Mouse (Mus musculus): ENCODE measurements at regions not wholly inside any gene's neighbourhood (a gene's known extent, or its start where the extent isn't known, plus 50 kb on each side); places are given as distances from the start of the nearest gene placed in this dataset.
A peak's percentile ranks its signal among the peaks of the same experiment; 100 is the strongest.

GRCm38 (mm10) chr7:70643055-70643454 lies 276.5 kb upstream of the Nr2f2 start:
- no peak for DNase-seq

GRCm38 (mm10) chr7:70641217-70641616 lies 274.7 kb upstream of the Nr2f2 start:
- no peak for DNase-seq

GRCm38 (mm10) chr7:70640574-70640973 lies 274.0 kb upstream of the Nr2f2 start:
- no peak for DNase-seq

- DNase-seq, result no peak
Measured at GRCm38 (mm10) chr7:70638161-70638560, 271.6 kb upstream of the Nr2f2 start.

- no peak for DNase-seq
Measured at GRCm38 (mm10) chr7:70634016-70634415, 267.5 kb upstream of the Nr2f2 start.

- DNase-seq, result no peak
Measured at GRCm38 (mm10) chr7:70633577-70633976, 267.0 kb upstream of the Nr2f2 start.

- DNase-seq, result no peak
Measured at GRCm38 (mm10) chr7:70625643-70626231, 259.2 kb upstream of the Nr2f2 start.

GRCm38 (mm10) chr7:70624727-70625642 lies 258.4 kb upstream of the Nr2f2 start:
- peak; percentile 54 for DNase-seq

- peak; percentile 34 for DNase-seq
Measured at GRCm38 (mm10) chr7:70624031-70624726, 257.6 kb upstream of the Nr2f2 start.

- no peak for DNase-seq
Measured at GRCm38 (mm10) chr7:70619400-70619799, 252.9 kb upstream of the Nr2f2 start.

GRCm38 (mm10) chr7:70618270-70618669 lies 251.7 kb upstream of the Nr2f2 start:
- no peak for DNase-seq

GRCm38 (mm10) chr7:70606511-70606910 lies 240.0 kb upstream of the Nr2f2 start:
- DNase-seq, result peak; percentile 78

- no peak for DNase-seq
Measured at GRCm38 (mm10) chr7:70604471-70605174, 238.1 kb upstream of the Nr2f2 start.

- DNase-seq, result no peak
Measured at GRCm38 (mm10) chr7:70593027-70593426, 226.5 kb upstream of the Nr2f2 start.

GRCm38 (mm10) chr7:70591361-70592256 lies 225.1 kb upstream of the Nr2f2 start:
- no peak for DNase-seq

- no peak for DNase-seq
Measured at GRCm38 (mm10) chr7:70589713-70590112, 223.2 kb upstream of the Nr2f2 start.

- DNase-seq, result no peak
Measured at GRCm38 (mm10) chr7:70588061-70588460, 221.5 kb upstream of the Nr2f2 start.

GRCm38 (mm10) chr7:70584480-70584879 lies 217.9 kb upstream of the Nr2f2 start:
- no peak for DNase-seq

- DNase-seq, result peak; percentile 28
Measured at GRCm38 (mm10) chr7:70576112-70576910, 209.8 kb upstream of the Nr2f2 start.

- DNase-seq, result peak; percentile 59
Measured at GRCm38 (mm10) chr7:70575614-70576013, 209.1 kb upstream of the Nr2f2 start.

GRCm38 (mm10) chr7:70574194-70574593 lies 207.7 kb upstream of the Nr2f2 start:
- no peak for DNase-seq

Measured in lung, postnatal 36 days (tissue).